Mouse (Mus musculus) CH12.LX (cell line): ENCODE measurements around the gene Cdk5. TPM values are rescaled to one million over a fixed set of nuclear protein-coding genes. Genes with fewer than 3 reads are reported as not detected.

Experiments
- DNase-seq: peaks from one replicate; pipeline ENCODE4 v3.0.0-alpha.2; 2013; ENCODE audit errors: extremely low read depth
- H3K27ac ChIP-seq: 2 replicates; pipeline ENCODE4 v1.5.1; 2012; ENCODE audit warnings: low read depth, mild to moderate bottlenecking, control low read depth, moderate library complexity; ENCODE audit not compliant: insufficient read depth
- H3K27me3 ChIP-seq: replicated peaks from 2 replicates; pipeline ENCODE3; 2012; ENCODE audit warnings: inconsistent platforms
- H3K36me3 ChIP-seq, 2 experiments: replicated peaks in 1 of 2; 2 replicates each; pipeline versions ENCODE3 to v1.6.1; 2012; ENCODE audit warnings: inconsistent platforms in 1 of 2, low read length in 1 of 2, mild to moderate bottlenecking in 1 of 2, mixed read lengths in 1 of 2, moderate library complexity in 1 of 2; ENCODE audit not compliant: control insufficient read depth in 1 of 2, insufficient read depth in 1 of 2
- H3K4me1 ChIP-seq, 2 experiments: 2 replicates each; pipeline ENCODE4 v1.6.1; 2012; ENCODE audit warnings: inconsistent platforms in 1 of 2, moderate library complexity in 1 of 2; ENCODE audit not compliant: insufficient read depth in 2 of 2, control insufficient read depth in 1 of 2
- H3K4me2 ChIP-seq: 2 replicates; pipeline ENCODE4 v1.6.1; 2012; ENCODE audit warnings: low read depth, mild to moderate bottlenecking, control low read depth; ENCODE audit not compliant: poor library complexity, insufficient read depth, severe bottlenecking
- H3K4me3 ChIP-seq, 3 experiments: fragments of 150-350 bp in 1 of 3; sonication (generic) in 1 of 3; replicated peaks in 1 of 3; 2 replicates each; pipeline versions ENCODE3 to v1.5.1; 2011 to 2012; ENCODE audit warnings: low read depth in 2 of 3, low read length in 2 of 3, mild to moderate bottlenecking in 2 of 3, moderate library complexity in 2 of 3, control low read depth in 1 of 3, improper control_type of control experiment in 1 of 3, inconsistent platforms in 1 of 3, mixed read lengths in 1 of 3; ENCODE audit not compliant: poor library complexity in 1 of 3
- H3K79me2 ChIP-seq: replicated peaks from 2 replicates; pipeline ENCODE4 v1.6.1; 2012; ENCODE audit warnings: mild to moderate bottlenecking, moderate library complexity; ENCODE audit not compliant: control insufficient read depth, poor library complexity, insufficient read depth, severe bottlenecking; ENCODE audit errors: extremely low read depth
- H3K9ac ChIP-seq: 2 replicates; pipeline ENCODE4 v1.6.1; 2012; ENCODE audit warnings: low read depth, mild to moderate bottlenecking, control low read depth, moderate library complexity; ENCODE audit not compliant: insufficient read depth
- H3K9me3 ChIP-seq: replicated peaks from 2 replicates; pipeline ENCODE3; 2012; ENCODE audit warnings: low read length, inconsistent platforms, mixed read lengths
- BHLHE40 ChIP-seq: IDR thresholded peaks from 2 replicates; pipeline ENCODE4 v1.6.1; 2011; ENCODE audit warnings: mild to moderate bottlenecking, low read depth, low read length, improper control_type of control experiment
- CHD1 ChIP-seq: IDR thresholded peaks from 2 replicates; pipeline ENCODE4 v1.6.1; 2012; ENCODE audit warnings: low read depth, low read length, improper control_type of control experiment, inconsistent platforms
- CHD2 ChIP-seq: IDR thresholded peaks from 2 replicates; pipeline ENCODE4 v1.6.1; 2011; ENCODE audit warnings: low read length, improper control_type of control experiment
- E2F4 ChIP-seq: IDR thresholded peaks from 2 replicates; pipeline ENCODE4 v1.6.1; 2011; ENCODE audit warnings: low read depth, low read length, improper control_type of control experiment; ENCODE audit not compliant: insufficient replicate concordance
- ETS1 ChIP-seq: conservative IDR thresholded peaks from 2 replicates; pipeline ENCODE4 v1.6.1; 2012; ENCODE audit warnings: low read depth, mild to moderate bottlenecking, inconsistent platforms, low read length, improper control_type of control experiment, moderate library complexity
- GABPA ChIP-seq: IDR thresholded peaks from 2 replicates; pipeline ENCODE4 v1.6.1; 2012; ENCODE audit warnings: low read depth, low read length, improper control_type of control experiment, inconsistent platforms; ENCODE audit not compliant: insufficient replicate concordance
- HCFC1 ChIP-seq: IDR thresholded peaks from 2 replicates; pipeline ENCODE4 v1.6.1; 2012; ENCODE audit warnings: low read depth, mild to moderate bottlenecking, inconsistent platforms, low read length, improper control_type of control experiment
- KAT2A ChIP-seq: IDR thresholded peaks from 2 replicates; pipeline ENCODE4 v1.6.1; 2012; ENCODE audit warnings: low read length, improper control_type of control experiment, inconsistent platforms; ENCODE audit not compliant: insufficient replicate concordance
- MYC ChIP-seq: IDR thresholded peaks from 2 replicates; pipeline ENCODE4 v1.6.1; 2011; ENCODE audit warnings: low read depth, mild to moderate bottlenecking, improper control_type of control experiment, low read length
- NRF1 ChIP-seq: IDR thresholded peaks from 2 replicates; pipeline ENCODE4 v1.6.1; 2014; ENCODE audit warnings: low read depth, mild to moderate bottlenecking, inconsistent platforms, low read length, improper control_type of control experiment, moderate library complexity
- TCF12 ChIP-seq: IDR thresholded peaks from 2 replicates; pipeline ENCODE4 v1.6.1; 2014; ENCODE audit warnings: low read depth, mild to moderate bottlenecking, inconsistent platforms, low read length, improper control_type of control experiment
- ZKSCAN1 ChIP-seq: IDR thresholded peaks from 2 replicates; pipeline ENCODE4 v1.6.1; 2012; ENCODE audit warnings: low read depth, inconsistent platforms, low read length, improper control_type of control experiment, borderline replicate concordance
- dilution Hi-C: fragments of 300-500 bp; cut with MboI; formaldehyde crosslinking; loops from 2 replicates; pipeline ENCODE4 v1.14.3; 2020; ENCODE audit warnings: low sequenced_read_pairs; ENCODE audit not compliant: extremely low pct_unique_long_range_greater_than_20kb, extremely low pct_ligation_motif_present
- in situ Hi-C: fragments of 300-500 bp; cut with MboI; formaldehyde crosslinking; loops from 3 replicates; pipeline ENCODE4 v1.14.3; 2019; ENCODE audit warnings: low sequenced_read_pairs, low pct_ligation_motif_present, low pct_unique_long_range_greater_than_20kb, mixed read lengths
- polyA plus RNA-seq: library from polyadenylated mRNA; unstranded; fragments of >175 nt; gene quantifications from 2 replicates; pipeline ENCODE4 v1.2.1, GENCODE M21; 2012; ENCODE audit warnings: low read depth; ENCODE audit not compliant: insufficient read length
- total RNA-seq, 2 experiments: library from RNA; depleted of rRNA; stranded (reverse); fragments of 300-350 nt in 1 of 2; fragments of >200 nt in 1 of 2; gene quantifications; 2 replicates each; pipeline ENCODE4 v1.2.3; 2012 to 2014

The Cdk5 gene
- total and polyA plus RNA-seq, 3 experiments, result 7.4 to 26.6 (median 12.1) TPM

GRCm38 (mm10) chr5:24455613-24456012, 32.3 kb upstream of the Cdk5 start:
- DNase-seq, result no peak
- Histone ChIP-seq H3K27ac (no peak overlapping the region), H3K9me3 (no peaks in the 10 kb centered on the region), H3K9ac (no peak overlapping the region), H3K79me2 (peaks cover 37% of the 10 kb centered on the region), H3K4me1 (peaks cover 21 to 38% of the 10 kb centered on the region in 2 experiments), H3K36me3 (peaks cover 3 to 45% of the 10 kb centered on the region in 2 experiments), H3K4me3 (no peak overlapping the region), H3K4me2 (no peak overlapping the region), H3K27me3 (peaks cover 5% of the 10 kb centered on the region)
- dilution Hi-C loops, result no loop called here
- TF ChIP-seq CHD1, result no peak
- no peak for TF ChIP-seq ZKSCAN1
- in situ Hi-C loops, result loop anchor here (5.0 kb wide), 1 partner anchor 33 kb away; the partner anchor contains the start of genes Cdk5 and Slc4a2

- Histone ChIP-seq H3K4me2 (no peak overlapping the region), H3K27ac (no peak overlapping the region), H3K9ac (no peak overlapping the region), H3K9me3 (no peaks in the 10 kb centered on the region), H3K36me3 (peaks cover 3 to 40% of the 10 kb centered on the region in 2 experiments)
- no peak for TF ChIP-seq HCFC1
- no peak for TF ChIP-seq BHLHE40
- TF ChIP-seq, all 38 proteins: peak for 0
- H3K4me1 ChIP-seq, result peaks cover 21 to 38% of the 10 kb centered on the region in 2 experiments
- H3K27me3 ChIP-seq, result peaks cover 11% of the 10 kb centered on the region
- dilution Hi-C loops, result no loop called here
- no peak overlapping the region for H3K4me3 ChIP-seq
- peaks cover 37% of the 10 kb centered on the region for H3K79me2 ChIP-seq
- peak; percentile 21 for DNase-seq
- in situ Hi-C loops, result loop anchor here (5.0 kb wide), 1 partner anchor 33 kb away; the partner anchor contains the start of genes Cdk5 and Slc4a2
Observed at GRCm38 (mm10) chr5:24455076-24455475, 31.7 kb upstream of the Cdk5 start.

- no peaks in the 10 kb centered on the region for H3K9me3 ChIP-seq
- peaks cover 37% of the 10 kb centered on the region for H3K79me2 ChIP-seq
- peaks cover 3 to 36% of the 10 kb centered on the region in 2 experiments for H3K36me3 ChIP-seq
- DNase-seq, result no peak
- H3K27ac ChIP-seq, result no peak overlapping the region
- TF ChIP-seq TCF12, result no peak
- TF ChIP-seq NRF1, result no peak
- no peak for TF ChIP-seq MYC
- TF ChIP-seq GABPA, result no peak
- no peak for TF ChIP-seq KAT2A
- no peak for TF ChIP-seq E2F4
- TF ChIP-seq CHD2, result no peak
- TF ChIP-seq ETS1, result no peak
- in situ Hi-C loops (no loop called here), dilution Hi-C loops (no loop called here)
- no peak overlapping the region for H3K4me3 ChIP-seq
- H3K4me2 ChIP-seq, result peak overlapping the region; percentile 95; the same call in 1 of the 2 replicates
- peaks cover 20% of the 10 kb centered on the region for H3K27me3 ChIP-seq
- no peak overlapping the region; the same call in 1 of the 2 replicates for H3K9ac ChIP-seq
- peaks cover 21 to 38% of the 10 kb centered on the region in 2 experiments for H3K4me1 ChIP-seq
Observed at GRCm38 (mm10) chr5:24453985-24454303, 30.6 kb upstream of the Cdk5 start.
